Comparison of ENCODE assay signal across 21 mouse cellular contexts in the genomic region with DNA sequence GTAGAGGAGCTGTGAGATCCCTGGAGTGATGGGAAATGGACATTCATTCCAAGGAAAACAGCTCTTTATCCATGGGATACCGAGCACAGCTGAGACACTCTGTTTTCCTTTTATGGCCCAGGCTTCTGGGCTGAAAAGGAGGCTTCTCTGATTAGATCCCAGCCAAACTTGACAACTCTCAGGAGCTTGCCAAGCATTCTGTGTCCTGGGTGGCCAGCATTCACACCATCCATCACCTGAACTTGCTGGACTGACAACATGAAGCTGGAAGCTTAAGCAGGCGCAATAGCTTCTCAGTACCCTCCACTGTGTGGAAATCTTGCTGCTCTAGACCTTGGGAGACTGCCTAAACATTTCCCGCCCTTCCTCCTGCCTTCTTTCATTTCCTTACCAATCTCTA.
DNase-seq lines count a peak whose midpoint lies in the region; ATAC-seq lines count a peak whose summit lies in the region.
"Had no signal": no experiment of that assay in that cellular context is flagged by ENCODE, and none has a peak within 500 bp of the region (broad histone marks: within the 10 kb centered on the region; RNA-seq: fewer than 3 reads in every experiment).

No protein-coding gene starts in this region.

- no peak for DNase-seq in hindbrain, embryonic 14.5 days (ENCODE audit: low spot score)
- peak; percentile 8 to 19 for DNase-seq in kidney, postnatal 4 days
- no peak for DNase-seq in kidney, adult 9 months
- peak; percentile 26 for DNase-seq in testis, postnatal 14 days (ENCODE audit: low spot score)
- no peak for DNase-seq in testis, postnatal 10 days (ENCODE audit: low spot score)
- DNase-seq in gastrocnemius, postnatal 10 days: no peak
- DNase-seq: adrenal gland, postnatal 14 days; B cell, adult 2 months; cerebellum, adult 11-12 months; cerebellum, postnatal 25 days; gastrocnemius, postnatal 36 days; heart, postnatal 36 days; kidney, adult 2 months; left cerebral cortex, postnatal 4 days; spleen, adult 18-20 months; thymus, postnatal 4 days had no signal

- 70% methylated on average over 3 of the region's 3 CpGs for WGBS in hindbrain, embryonic 14.5 days
- 63% methylated on average over 3 of the region's 3 CpGs for WGBS in hindbrain, embryonic 13.5 days

- H3K9me3 ChIP-seq in hindbrain, embryonic 14.5 days (ENCODE audit: control insufficient read depth, low read length): no peaks in the 10 kb centered on the region
- H3K9me3 ChIP-seq in hindbrain, embryonic 13.5 days: no peaks in the 10 kb centered on the region
- H3K9me3 ChIP-seq: embryonic facial prominence, embryonic 10.5 days; forebrain, embryonic 13.5 days; heart, embryonic 10.5 days had no signal

- H3K27ac ChIP-seq in hindbrain, embryonic 14.5 days: no peak overlapping the region
- no peak overlapping the region for H3K27ac ChIP-seq in hindbrain, embryonic 13.5 days
- H3K27ac ChIP-seq: embryonic facial prominence, embryonic 10.5 days; forebrain, embryonic 13.5 days; heart, embryonic 10.5 days had no signal

- H3K27me3 ChIP-seq in hindbrain, embryonic 14.5 days (ENCODE audit: control insufficient read depth, insufficient read depth, low read length): no peaks in the 10 kb centered on the region
- no peaks in the 10 kb centered on the region for H3K27me3 ChIP-seq in hindbrain, embryonic 13.5 days
- H3K27me3 ChIP-seq: forebrain, embryonic 13.5 days had no signal

- H3K9ac ChIP-seq in hindbrain, embryonic 14.5 days: no peak overlapping the region
- H3K9ac ChIP-seq in hindbrain, embryonic 13.5 days: no peak overlapping the region
- H3K9ac ChIP-seq: forebrain, embryonic 13.5 days had no signal

- H3K4me3 ChIP-seq in hindbrain, embryonic 14.5 days (replicated peaks; ENCODE audit: low read length): no peak overlapping the region
- H3K4me3 ChIP-seq in hindbrain, embryonic 13.5 days: no peak overlapping the region
- H3K4me3 ChIP-seq: embryonic facial prominence, embryonic 10.5 days; forebrain, embryonic 13.5 days; heart, embryonic 10.5 days had no signal

- peak; percentile 59; the same call in 1 of the 2 replicates for ATAC-seq in hindbrain, embryonic 14.5 days (ENCODE audit: low FRiP score)
- ATAC-seq in hindbrain, embryonic 13.5 days (ENCODE audit: low FRiP score): no peak
- ATAC-seq: forebrain, embryonic 13.5 days had no signal

- H3K36me3 ChIP-seq in hindbrain, embryonic 14.5 days (replicated peaks; ENCODE audit: control insufficient read depth, insufficient read depth): no peaks in the 10 kb centered on the region
- H3K36me3 ChIP-seq in hindbrain, embryonic 13.5 days: no peaks in the 10 kb centered on the region
- H3K36me3 ChIP-seq: embryonic facial prominence, embryonic 10.5 days; heart, embryonic 10.5 days had no signal

- no peaks in the 10 kb centered on the region for H3K4me1 ChIP-seq in hindbrain, embryonic 14.5 days (replicated peaks; ENCODE audit: control insufficient read depth, insufficient read depth, low read length)
- no peaks in the 10 kb centered on the region; the same call in 1 of the 2 replicates for H3K4me1 ChIP-seq in hindbrain, embryonic 13.5 days (replicated peaks)
- H3K4me1 ChIP-seq: embryonic facial prominence, embryonic 10.5 days; heart, embryonic 10.5 days had no signal

- no peak overlapping the region for H3K4me2 ChIP-seq in hindbrain, embryonic 14.5 days (replicated peaks)
- H3K4me2 ChIP-seq in hindbrain, embryonic 13.5 days: no peak overlapping the region
- H3K4me2 ChIP-seq: forebrain, embryonic 13.5 days; midbrain, embryonic 11.5 days had no signal

Comparison
In these comparisons a context has a peak if more than half of its experiments do, and no peak if none do; other contexts are left out.
1. DNase-seq: peak in kidney, postnatal 4 days (2 of 2) and testis, postnatal 14 days (single experiment); none in hindbrain, embryonic 14.5 days (single experiment), kidney, adult 9 months (single experiment), testis, postnatal 10 days (single experiment) and gastrocnemius, postnatal 10 days (single experiment).